Mouse (Mus musculus): ENCODE results near the gene Tmem198. TPM values are rescaled to one million over a fixed set of nuclear protein-coding genes. Genes with fewer than 3 reads are reported as not detected.

The Tmem198 gene
- total RNA-seq, 2 experiments from 2014 or later: not detected

DNA sequence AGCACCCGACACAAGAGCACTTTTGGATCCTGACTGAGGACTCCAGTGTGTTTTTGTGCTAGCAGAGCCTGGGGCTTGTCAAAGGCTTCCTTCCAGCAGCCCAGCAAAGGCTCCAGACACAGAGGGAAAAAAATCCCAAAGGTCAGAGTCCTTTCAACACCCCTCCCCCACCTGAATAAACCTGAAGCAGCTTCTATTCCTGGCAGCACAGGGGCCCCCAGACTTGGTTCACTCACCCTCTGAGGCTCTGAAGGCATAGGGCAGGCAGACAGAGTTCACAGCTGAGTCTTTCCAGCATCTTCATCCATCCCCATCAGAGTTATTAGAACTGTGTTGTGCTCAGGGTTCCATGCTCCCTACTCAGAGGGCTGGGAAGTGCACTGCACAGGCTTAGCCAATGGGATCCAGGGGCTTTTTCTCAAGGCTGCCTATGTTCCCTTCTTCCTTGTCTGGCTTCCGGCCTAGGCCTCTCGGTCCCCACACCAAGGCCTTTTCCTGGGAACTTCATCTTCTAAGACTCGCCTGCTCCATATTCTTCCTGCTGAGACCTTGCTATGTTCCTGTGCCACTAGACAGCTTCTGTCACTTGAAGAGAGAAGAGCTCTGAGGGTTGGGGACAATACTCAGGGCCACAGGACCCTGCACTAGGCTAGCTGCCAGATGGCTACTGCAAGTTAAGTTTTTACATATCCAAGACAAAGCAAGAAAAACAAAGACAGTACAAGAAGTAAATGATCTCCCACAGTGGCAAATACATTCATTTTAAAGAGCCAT lies 32.3 kb downstream of the Tmem198 start:
- ATAC-seq (replicated peaks; ENCODE audit: low FRiP score, poor library complexity, severe bottlenecking): no peak

- no peak for ATAC-seq (replicated peaks; ENCODE audit: low FRiP score, poor library complexity, severe bottlenecking)
Measured at GRCm38 (mm10) chr1:75512550-75512949, 33.2 kb downstream of the Tmem198 start.

GRCm38 (mm10) chr1:75516703-75517380 lies 37.5 kb downstream of the Tmem198 start:
- ATAC-seq (replicated peaks; ENCODE audit: low FRiP score, poor library complexity, severe bottlenecking): no peak

- ATAC-seq (replicated peaks; ENCODE audit: low FRiP score, poor library complexity, severe bottlenecking): no peak
Measured at GRCm38 (mm10) chr1:75517984-75518383, 38.7 kb downstream of the Tmem198 start.

- no peak for ATAC-seq (replicated peaks; ENCODE audit: low FRiP score, poor library complexity, severe bottlenecking)
Measured at GRCm38 (mm10) chr1:75518427-75518826, 39.1 kb downstream of the Tmem198 start.

DNA sequence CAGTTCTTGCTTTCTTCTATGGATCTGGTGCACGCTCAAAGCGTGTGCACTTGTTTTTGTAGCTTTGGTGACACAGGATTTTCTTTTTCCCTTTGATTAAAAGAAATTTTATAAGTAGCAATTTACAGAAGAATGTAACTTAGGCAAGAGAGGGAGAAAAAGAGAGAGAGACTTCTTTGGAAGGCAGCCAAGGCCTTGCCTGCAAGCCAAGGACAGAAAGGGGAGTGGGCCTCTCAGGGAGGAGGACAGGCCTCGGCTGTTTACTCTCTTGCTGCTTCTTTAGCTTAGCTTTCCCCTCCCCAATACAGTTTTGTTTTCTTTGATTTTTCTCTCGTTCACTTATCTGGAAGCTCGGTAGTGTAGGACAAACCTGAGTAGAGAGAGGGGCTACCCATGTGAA lies 40.2 kb downstream of the Tmem198 start:
- no peak for ATAC-seq (replicated peaks; ENCODE audit: low FRiP score, poor library complexity, severe bottlenecking)

DNA sequence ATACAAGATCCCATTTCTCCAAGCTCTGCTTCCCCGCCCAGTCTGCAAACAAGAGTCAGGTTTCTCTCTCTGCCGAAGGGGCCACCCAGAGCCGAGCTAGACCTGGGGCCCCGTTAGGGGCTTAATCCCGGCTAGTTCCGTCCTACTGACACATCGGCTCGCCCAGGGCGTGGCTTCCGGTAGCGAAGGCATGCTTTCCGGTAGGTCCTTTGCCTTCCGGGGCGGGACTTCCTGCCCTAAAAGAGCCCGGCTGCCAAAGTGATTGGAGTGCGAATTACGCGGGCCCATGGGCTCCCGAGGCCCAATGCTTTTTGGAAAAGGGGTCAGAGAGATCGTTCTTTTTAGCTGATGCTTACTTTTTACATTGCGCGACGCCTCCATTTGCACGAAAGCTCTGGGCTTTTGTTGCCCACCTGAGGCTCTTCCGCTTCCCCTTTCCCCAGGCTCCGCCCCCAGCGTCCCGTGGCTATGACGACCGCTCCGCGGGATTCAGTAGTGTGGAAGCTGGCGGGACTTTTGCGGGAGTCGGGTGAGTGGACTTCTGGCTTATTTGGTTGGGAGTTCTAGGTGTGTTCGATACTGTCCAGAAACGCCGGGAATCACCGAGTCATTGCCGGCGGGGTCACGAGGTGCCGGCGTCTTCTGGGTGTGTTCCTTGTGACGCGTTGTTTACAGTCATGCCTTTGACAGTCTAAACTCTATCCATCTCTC lies 42.1 kb downstream of the Tmem198 start, which contains the start of gene Stk11ip:
Gene Stk11ip (plus strand): TSS at position 209 of the 711 bp plus-strand sequence.
- peak; percentile 94 for ATAC-seq (replicated peaks; ENCODE audit: low FRiP score, poor library complexity, severe bottlenecking)

DNA sequence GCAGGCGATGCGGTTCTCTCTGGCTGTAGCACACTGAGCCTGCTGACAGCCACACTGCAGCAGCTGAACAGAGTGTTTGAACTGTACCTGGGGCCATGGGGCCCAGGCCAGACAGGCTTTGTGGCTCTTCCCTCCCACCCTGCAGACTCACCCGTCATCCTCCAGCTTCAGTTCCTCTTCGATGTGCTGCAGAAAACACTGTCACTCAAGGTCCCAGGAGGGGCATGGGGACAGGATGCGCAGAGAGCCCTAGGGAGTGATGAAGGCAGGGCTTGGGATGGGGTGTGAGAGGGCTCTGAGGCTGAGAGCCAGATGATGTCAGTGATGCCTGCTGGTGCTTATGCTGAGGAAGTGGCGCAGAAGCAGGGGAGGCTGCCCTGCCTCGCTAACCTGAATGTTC lies 45.3 kb downstream of the Tmem198 start:
- ATAC-seq (replicated peaks; ENCODE audit: low FRiP score, poor library complexity, severe bottlenecking): no peak

- ATAC-seq (replicated peaks; ENCODE audit: low FRiP score, poor library complexity, severe bottlenecking): no peak
Measured at GRCm38 (mm10) chr1:75530546-75530945, 51.2 kb downstream of the Tmem198 start.

GRCm38 (mm10) chr1:75532280-75533172 lies 53.2 kb downstream of the Tmem198 start:
- ATAC-seq (replicated peaks; ENCODE audit: low FRiP score, poor library complexity, severe bottlenecking): no peak

DNA sequence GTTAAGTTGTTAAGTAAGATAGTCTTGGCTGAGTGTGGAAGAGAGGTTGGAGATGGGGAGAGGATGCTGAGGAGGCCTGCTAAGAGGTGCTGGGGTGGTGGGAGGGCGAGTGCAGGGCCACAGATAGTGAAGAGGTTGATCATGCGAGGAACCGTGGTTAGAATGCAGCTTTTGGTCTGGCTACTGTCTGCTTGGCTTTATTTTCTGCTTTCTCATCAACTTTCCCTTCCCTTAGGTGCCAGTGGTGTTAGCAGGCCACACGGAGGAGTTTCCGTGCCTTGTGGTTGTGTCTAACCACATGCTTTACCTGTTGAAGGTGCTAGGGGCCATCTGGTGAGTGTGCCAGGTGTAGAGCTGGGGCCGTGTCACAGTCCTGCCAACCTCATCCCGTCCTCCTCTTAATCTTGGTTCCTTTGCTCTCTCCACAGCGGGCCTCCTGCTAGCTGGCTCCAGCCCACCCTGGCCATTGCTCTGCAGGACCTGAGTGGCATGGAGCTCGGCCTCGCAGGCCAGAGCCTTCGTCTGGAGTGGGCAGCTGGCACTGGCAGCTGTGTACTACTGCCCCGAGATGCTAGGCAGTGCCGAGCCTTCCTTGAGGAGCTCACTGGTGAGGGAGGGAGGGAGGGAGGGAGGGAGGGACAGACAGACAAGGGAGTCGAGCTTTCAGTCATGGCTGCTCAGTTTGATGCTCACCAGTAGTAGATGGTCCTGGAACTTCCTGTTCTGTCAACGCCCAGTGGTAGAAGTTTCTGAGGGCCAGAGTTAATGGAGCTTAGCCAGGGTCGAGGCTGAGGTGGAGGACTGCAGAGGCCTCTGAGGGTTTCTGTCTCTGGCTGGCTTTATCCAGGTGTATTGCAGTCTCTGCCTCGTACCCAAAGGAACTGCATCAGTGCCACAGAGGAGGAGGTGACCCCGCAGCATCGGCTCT lies 54.3 kb downstream of the Tmem198 start:
- ATAC-seq (replicated peaks; ENCODE audit: low FRiP score, poor library complexity, severe bottlenecking): no peak

Other genes with a start within 250 kb of the Tmem198 start
- gene A630095N17Rik, start 247.4 kb upstream of the Tmem198 start, total RNA-seq (2015; ENCODE audit: low replicate concordance): not detected in 2 replicates
- gene A630095N17Rik, start 247.4 kb upstream of the Tmem198 start, total RNA-seq (2017; ENCODE audit: low replicate concordance): not detected in 2 replicates
- gene Dnajb2, start 243.1 kb upstream of the Tmem198 start, total RNA-seq (2015; ENCODE audit: low replicate concordance): 186 and 231 TPM in 2 replicates
- 524 and 744 TPM in 2 replicates for gene Dnajb2, start 243.1 kb upstream of the Tmem198 start, total RNA-seq (2017; ENCODE audit: low replicate concordance)
- gene Ptprn, start 215.0 kb upstream of the Tmem198 start, total RNA-seq (2015; ENCODE audit: low replicate concordance): not detected in 2 replicates
- not detected in 2 replicates for gene Ptprn, start 215.0 kb upstream of the Tmem198 start, total RNA-seq (2017; ENCODE audit: low replicate concordance)
- not detected in 2 replicates for gene Resp18, start 201.1 kb upstream of the Tmem198 start, total RNA-seq (2015; ENCODE audit: low replicate concordance)
- not detected in 2 replicates for gene Resp18, start 201.1 kb upstream of the Tmem198 start, total RNA-seq (2017; ENCODE audit: low replicate concordance)
- gene Dnpep, start 161.5 kb upstream of the Tmem198 start, total RNA-seq (2015; ENCODE audit: low replicate concordance): 14.0 and 20.3 TPM in 2 replicates
- 7.7 and 11.8 TPM in 2 replicates for gene Dnpep, start 161.5 kb upstream of the Tmem198 start, total RNA-seq (2017; ENCODE audit: low replicate concordance)
- not detected in 2 replicates for gene Des, start 119.2 kb upstream of the Tmem198 start, total RNA-seq (2015; ENCODE audit: low replicate concordance)
- not detected in 2 replicates for gene Des, start 119.2 kb upstream of the Tmem198 start, total RNA-seq (2017; ENCODE audit: low replicate concordance)
- not detected in 2 replicates for gene Speg, start 104.2 kb upstream of the Tmem198 start, total RNA-seq (2015; ENCODE audit: low replicate concordance)
- 1.7 TPM in 1 of 2 replicates, not detected in the other for gene Speg, start 104.2 kb upstream of the Tmem198 start, total RNA-seq (2017; ENCODE audit: low replicate concordance)
- gene Gmppa, start 43.6 kb upstream of the Tmem198 start, total RNA-seq (2015; ENCODE audit: low replicate concordance): 2.9 and 14.4 TPM in 2 replicates
- gene Gmppa, start 43.6 kb upstream of the Tmem198 start, total RNA-seq (2017; ENCODE audit: low replicate concordance): 6.1 and 20.1 TPM in 2 replicates
- gene Asic4, start 29.1 kb upstream of the Tmem198 start, total RNA-seq (2015; ENCODE audit: low replicate concordance): not detected in 2 replicates
- not detected in 2 replicates for gene Asic4, start 29.1 kb upstream of the Tmem198 start, total RNA-seq (2017; ENCODE audit: low replicate concordance)
- 0.42 TPM in 1 of 2 replicates, not detected in the other for gene Chpf, start 225 bp upstream of the Tmem198 start, total RNA-seq (2015; ENCODE audit: low replicate concordance)
- 0.26 and 1.3 TPM in 2 replicates for gene Chpf, start 225 bp upstream of the Tmem198 start, total RNA-seq (2017; ENCODE audit: low replicate concordance)
- not detected in 2 replicates for gene Obsl1, start 26.9 kb downstream of the Tmem198 start, total RNA-seq (2015; ENCODE audit: low replicate concordance)
- not detected in 2 replicates for gene Obsl1, start 26.9 kb downstream of the Tmem198 start, total RNA-seq (2017; ENCODE audit: low replicate concordance)
- not detected in 2 replicates for gene Inha, start 27.5 kb downstream of the Tmem198 start, total RNA-seq (2015; ENCODE audit: low replicate concordance)
- gene Inha, start 27.5 kb downstream of the Tmem198 start, total RNA-seq (2017; ENCODE audit: low replicate concordance): not detected in 2 replicates
- 10.9 and 14.0 TPM in 2 replicates for gene Stk11ip, start 42.0 kb downstream of the Tmem198 start, total RNA-seq (2015; ENCODE audit: low replicate concordance)
- 14.3 and 31.6 TPM in 2 replicates for gene Stk11ip, start 42.0 kb downstream of the Tmem198 start, total RNA-seq (2017; ENCODE audit: low replicate concordance)
- not detected in 2 replicates for gene Slc4a3, start 66.7 kb downstream of the Tmem198 start, total RNA-seq (2015; ENCODE audit: low replicate concordance)
- gene Slc4a3, start 66.7 kb downstream of the Tmem198 start, total RNA-seq (2017; ENCODE audit: low replicate concordance): 0.09 and 1.5 TPM in 2 replicates

Measured in erythroblast, adult 5-6 weeks (primary cell).